Mouse (Mus musculus): Measurements from ENCODE around the gene Fam110c.

GRCm38 (mm10) chr12:31090401-31090800 lies 16.7 kb downstream of the Fam110c start:
- TF ChIP-seq GATA1 (IDR thresholded peaks at IDR 0.05; ENCODE audit: borderline replicate concordance, low read length) (no peak), FLI1 (IDR thresholded peaks at IDR 0.05; ENCODE audit: low read length) (no peak)
